Mouse (Mus musculus) thymus, adult 2 months (tissue): ENCODE data around the gene Palm2.

Experiments
- CTCF ChIP-seq: fragments of 200-500 bp; IDR thresholded peaks from 2 replicates; pipeline ENCODE4 v1.5.1; 2012; ENCODE audit warnings: mild to moderate bottlenecking, control low read depth, low read length, moderate library complexity, borderline replicate concordance; ENCODE audit not compliant: control insufficient read depth, poor library complexity, insufficient read depth; ENCODE audit errors: extremely low read depth
- POLR2A ChIP-seq: fragments of 200-500 bp; IDR thresholded peaks from 2 replicates; pipeline ENCODE4 v1.6.1; 2012; ENCODE audit warnings: mild to moderate bottlenecking, low read length, control low read depth, moderate library complexity; ENCODE audit not compliant: control insufficient read depth, poor library complexity, insufficient read depth; ENCODE audit errors: extremely low read depth

DNA sequence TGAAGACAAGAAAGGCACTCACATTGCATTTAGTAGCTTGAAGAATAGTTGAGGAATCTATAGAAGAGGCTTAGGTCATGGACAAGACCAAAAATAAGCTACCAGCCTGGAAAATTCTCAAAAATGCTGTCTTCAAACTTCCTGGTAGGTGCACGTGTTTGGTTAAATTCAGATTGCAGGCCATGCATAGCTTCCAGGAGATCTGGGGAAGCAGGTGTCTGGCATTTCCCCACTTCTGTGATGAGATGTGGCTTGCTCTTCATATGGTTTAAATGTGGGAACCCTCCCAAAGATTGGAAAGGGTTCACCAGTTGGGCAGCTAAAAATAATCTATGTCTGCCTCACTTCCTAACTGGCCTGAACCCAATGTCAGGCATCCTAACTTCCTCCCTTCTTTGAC lies 131.2 kb downstream of the Palm2 start:
- no peak for TF ChIP-seq CTCF
- no peak for TF ChIP-seq POLR2A
